Mouse (Mus musculus): Measurements from ENCODE around the gene Rad51. TPM values are rescaled to one million over a fixed set of nuclear protein-coding genes. Genes with fewer than 3 reads are reported as not detected.

Rad51 gene
- polyA plus RNA-seq, 1 experiment from 2014 or later, result 51.9 TPM

DNA sequence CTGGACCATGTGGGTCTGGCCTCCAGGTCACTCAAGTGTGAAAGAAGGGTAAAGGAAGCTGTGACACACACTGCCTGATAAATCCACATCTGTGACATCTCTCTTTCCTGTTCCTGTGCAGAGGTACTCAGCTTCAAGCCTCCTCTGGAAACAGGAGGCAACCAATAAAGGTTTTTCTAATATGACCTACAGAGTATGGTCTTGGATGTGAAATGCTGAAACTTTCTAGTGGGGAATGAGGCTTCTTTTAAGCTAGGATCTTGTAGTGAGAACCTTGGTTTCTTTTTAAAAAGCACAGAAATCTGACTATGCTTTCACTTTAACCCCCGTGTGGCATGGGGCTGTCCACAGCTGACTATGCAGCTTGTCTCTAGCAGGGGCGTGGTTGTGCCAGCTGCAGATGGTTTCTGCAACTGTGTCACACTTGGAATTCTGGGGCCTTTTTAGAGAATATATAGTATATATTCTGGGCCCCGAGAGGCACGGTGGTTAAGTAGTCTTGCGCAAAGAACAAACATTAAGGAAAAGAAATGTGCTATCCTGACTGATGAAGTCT is 64.9 kb downstream of the Rad51 start:
- Histone ChIP-seq H3K36me3 (ENCODE audit: control insufficient read depth, insufficient read depth, low read length) (peaks cover 18% of the 10 kb centered on the region; the same call in 1 of the 2 replicates), H3K4me2 (replicated peaks; ENCODE audit: low read depth, low read length) (no peak overlapping the region), H3K9me3 (ENCODE audit: control insufficient read depth, low read length) (no peaks in the 10 kb centered on the region), H3K4me1 (ENCODE audit: control insufficient read depth, insufficient read depth, low read length) (peaks cover 26% of the 10 kb centered on the region), H3K4me3 (ENCODE audit: low read length) (no peak overlapping the region), H3K9ac (ENCODE audit: low read depth, low read length) (no peak overlapping the region), H3K27ac (ENCODE audit: low read depth, low read length) (no peak overlapping the region), H3K27me3 (ENCODE audit: control insufficient read depth, insufficient read depth, low read length) (no peaks in the 10 kb centered on the region)
- no peak for ATAC-seq (ENCODE audit: low FRiP score, low TSS enrichment)
- 92% methylated on average over 5 of the region's 5 CpGs for WGBS

DNA sequence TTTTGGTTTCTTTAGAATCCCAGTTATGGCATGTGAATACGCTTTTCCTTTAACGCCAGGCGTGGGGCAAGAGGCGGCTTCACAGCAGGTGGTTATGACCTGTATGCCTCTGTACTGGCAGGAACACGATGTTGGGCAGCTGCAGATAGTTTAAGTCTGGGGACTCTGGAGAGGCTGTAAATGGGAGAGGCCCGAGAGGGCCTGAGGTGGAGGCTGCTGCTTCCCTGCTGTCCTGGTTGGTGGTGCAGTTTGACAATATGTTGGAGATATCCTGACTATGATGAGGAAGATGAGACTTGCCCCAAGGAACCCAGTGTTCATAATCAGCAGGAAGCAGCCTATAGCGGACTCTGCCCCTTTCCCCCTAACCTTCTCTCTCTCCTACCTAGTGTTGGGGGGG is 70.3 kb downstream of the Rad51 start:
- 87% methylated on average over 7 of the region's 7 CpGs for WGBS
- Histone ChIP-seq H3K4me2 (replicated peaks; ENCODE audit: low read depth, low read length) (no peak overlapping the region), H3K4me3 (ENCODE audit: low read length) (no peak overlapping the region), H3K9me3 (ENCODE audit: control insufficient read depth, low read length) (no peaks in the 10 kb centered on the region), H3K36me3 (ENCODE audit: control insufficient read depth, insufficient read depth, low read length) (peaks cover 39% of the 10 kb centered on the region), H3K9ac (ENCODE audit: low read depth, low read length) (no peak overlapping the region), H3K27ac (ENCODE audit: low read depth, low read length) (no peak overlapping the region), H3K27me3 (ENCODE audit: control insufficient read depth, insufficient read depth, low read length) (no peaks in the 10 kb centered on the region), H3K4me1 (ENCODE audit: control insufficient read depth, insufficient read depth, low read length) (no peaks in the 10 kb centered on the region)
- no peak for ATAC-seq (ENCODE audit: low FRiP score, low TSS enrichment)

DNA sequence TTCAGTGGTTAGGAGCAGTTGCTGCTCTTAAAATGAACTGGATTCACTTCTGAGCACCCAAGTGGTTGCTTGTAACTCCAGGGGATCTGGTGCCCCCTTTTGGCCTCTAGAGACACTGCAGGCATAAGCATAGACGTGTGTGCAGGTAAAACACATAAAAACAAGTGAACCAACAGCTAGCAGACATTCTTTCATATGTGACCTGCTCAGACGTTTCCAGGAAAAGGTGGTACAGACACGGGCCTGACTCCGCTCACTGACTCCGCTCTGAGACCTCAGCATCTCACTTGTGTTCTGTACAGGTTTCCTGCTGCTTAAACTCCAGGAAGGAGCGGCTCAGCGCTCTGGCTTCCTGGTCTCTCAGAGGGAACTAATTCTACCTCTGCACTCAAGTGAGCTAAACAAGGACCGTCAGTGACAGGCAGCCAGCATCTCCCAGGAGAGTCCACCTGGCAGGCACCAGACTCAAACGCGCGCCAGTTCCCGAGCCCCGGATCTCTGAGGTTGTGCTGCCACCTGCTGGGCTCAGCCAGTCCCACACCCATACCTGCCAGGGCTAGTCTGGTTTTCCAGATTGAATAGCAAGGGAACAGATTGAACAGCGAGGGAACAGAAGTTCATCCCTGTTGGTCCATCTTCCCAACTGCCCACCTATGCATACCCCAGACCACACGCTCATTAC is 76.6 kb downstream of the Rad51 start:
- peak; percentile 83 for ATAC-seq (ENCODE audit: low FRiP score, low TSS enrichment)
- H3K36me3 ChIP-seq (ENCODE audit: control insufficient read depth, insufficient read depth, low read length), result peaks cover 6% of the 10 kb centered on the region; the same call in 1 of the 2 replicates
- H3K4me1 ChIP-seq (ENCODE audit: control insufficient read depth, insufficient read depth, low read length), result no peaks in the 10 kb centered on the region
- no peak overlapping the region for H3K9ac ChIP-seq (ENCODE audit: low read depth, low read length)
- peak overlapping the region; percentile 21; the same call in 1 of the 2 replicates for H3K4me3 ChIP-seq (ENCODE audit: low read length)
- 9% methylated on average over 15 of the region's 15 CpGs for WGBS
- peak overlapping the region; percentile 62 for H3K4me2 ChIP-seq (replicated peaks; ENCODE audit: low read depth, low read length)
- no peaks in the 10 kb centered on the region for H3K27me3 ChIP-seq (ENCODE audit: control insufficient read depth, insufficient read depth, low read length)
- H3K9me3 ChIP-seq (ENCODE audit: control insufficient read depth, low read length), result no peaks in the 10 kb centered on the region
- no peak overlapping the region for H3K27ac ChIP-seq (ENCODE audit: low read depth, low read length)

DNA sequence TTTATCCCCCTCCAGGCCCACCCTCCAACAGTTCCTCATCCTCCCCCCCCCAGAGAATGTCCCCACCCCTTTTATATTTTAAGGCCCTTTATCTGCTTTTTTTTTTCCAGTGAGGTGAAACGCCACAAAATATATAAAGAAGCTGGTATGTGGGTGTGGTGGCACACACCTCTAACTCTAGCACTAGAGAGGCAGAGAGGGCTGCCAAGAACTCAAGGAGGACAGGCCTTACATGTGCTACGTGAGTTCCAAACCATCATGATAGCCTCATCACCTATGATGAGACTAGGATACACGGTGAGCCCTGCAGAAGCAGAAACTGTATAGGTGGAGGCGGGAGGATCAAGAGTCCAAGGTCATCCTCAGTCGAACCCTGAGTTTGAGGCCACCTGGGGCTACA is 78.4 kb downstream of the Rad51 start:
- Histone ChIP-seq H3K9ac (ENCODE audit: low read depth, low read length) (no peak overlapping the region), H3K27ac (ENCODE audit: low read depth, low read length) (no peak overlapping the region), H3K27me3 (ENCODE audit: control insufficient read depth, insufficient read depth, low read length) (no peaks in the 10 kb centered on the region), H3K9me3 (ENCODE audit: control insufficient read depth, low read length) (no peaks in the 10 kb centered on the region), H3K36me3 (ENCODE audit: control insufficient read depth, insufficient read depth, low read length) (no peaks in the 10 kb centered on the region), H3K4me1 (ENCODE audit: control insufficient read depth, insufficient read depth, low read length) (no peaks in the 10 kb centered on the region), H3K4me3 (ENCODE audit: low read length) (no peak overlapping the region), H3K4me2 (replicated peaks; ENCODE audit: low read depth, low read length) (no peak overlapping the region)
- ATAC-seq (ENCODE audit: low FRiP score, low TSS enrichment), result no peak
- 88% methylated on average over 5 of the region's 5 CpGs for WGBS

- H3K4me1 ChIP-seq (ENCODE audit: control insufficient read depth, insufficient read depth, low read length), result 0 out of 2 replicates have a peak, but pooled peaks cover 6% of the 10 kb centered on the region
- H3K36me3 ChIP-seq (ENCODE audit: control insufficient read depth, insufficient read depth, low read length), result no peaks in the 10 kb centered on the region
- no peak for ATAC-seq (ENCODE audit: low FRiP score, low TSS enrichment)
- H3K9me3 ChIP-seq (ENCODE audit: control insufficient read depth, low read length), result no peaks in the 10 kb centered on the region
- no peak overlapping the region for H3K4me3 ChIP-seq (ENCODE audit: low read length)
- no peak overlapping the region for H3K9ac ChIP-seq (ENCODE audit: low read depth, low read length)
- H3K27me3 ChIP-seq (ENCODE audit: control insufficient read depth, insufficient read depth, low read length), result no peaks in the 10 kb centered on the region
- no peak overlapping the region for H3K27ac ChIP-seq (ENCODE audit: low read depth, low read length)
- WGBS, result 83% methylated on average over 5 of the region's 5 CpGs
- no peak overlapping the region for H3K4me2 ChIP-seq (replicated peaks; ENCODE audit: low read depth, low read length)
Observed at GRCm38 (mm10) chr2:119194140-119194539, 81.5 kb downstream of the Rad51 start.

DNA sequence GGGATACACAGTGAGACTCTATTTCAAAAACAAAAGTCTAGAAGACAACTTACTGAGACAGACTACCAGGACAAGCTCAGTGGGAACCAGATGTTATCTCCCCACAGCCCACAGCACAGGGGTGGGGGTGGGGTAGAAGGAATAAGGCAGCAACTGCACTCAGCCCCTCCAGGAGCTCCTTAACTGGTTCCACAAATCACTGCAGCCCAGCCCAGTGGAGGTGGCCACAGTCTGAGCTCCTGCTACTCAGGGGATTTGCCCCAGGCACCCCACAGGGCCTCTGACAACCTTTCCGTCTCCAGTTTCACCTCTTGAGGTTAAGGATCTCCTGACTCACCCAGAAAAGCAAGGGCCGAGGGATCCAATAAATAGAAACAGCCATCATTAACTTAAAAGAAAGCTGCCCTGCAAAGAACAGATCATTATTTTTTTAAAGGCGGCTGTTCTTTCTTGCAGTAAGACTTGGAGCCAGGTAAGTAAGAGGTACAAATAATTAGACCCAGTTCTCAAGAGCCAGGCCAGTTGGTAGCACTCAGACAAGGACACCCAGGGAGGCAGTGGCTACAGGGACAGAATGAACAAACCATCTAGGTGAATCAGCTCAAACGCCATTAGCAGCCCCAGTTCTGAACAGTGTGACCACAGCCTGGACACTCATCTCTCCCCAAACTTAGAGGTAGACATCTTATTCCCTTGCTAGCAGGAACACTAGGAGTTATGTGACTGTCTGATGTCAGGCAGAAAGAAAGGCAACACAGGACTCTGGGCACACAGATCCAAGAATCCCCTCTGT is 83.9 kb downstream of the Rad51 start:
- no peak overlapping the region for H3K27ac ChIP-seq (ENCODE audit: low read depth, low read length)
- H3K27me3 ChIP-seq (ENCODE audit: control insufficient read depth, insufficient read depth, low read length), result no peaks in the 10 kb centered on the region
- peak; percentile 54; the same call in 1 of the 2 replicates for ATAC-seq (ENCODE audit: low FRiP score, low TSS enrichment)
- H3K9ac ChIP-seq (ENCODE audit: low read depth, low read length), result no peak overlapping the region
- WGBS, result 18% methylated on average over 4 of the region's 4 CpGs
- H3K9me3 ChIP-seq (ENCODE audit: control insufficient read depth, low read length), result no peaks in the 10 kb centered on the region
- 0 out of 2 replicates have a peak, but pooled peaks cover 6% of the 10 kb centered on the region for H3K4me1 ChIP-seq (ENCODE audit: control insufficient read depth, insufficient read depth, low read length)
- H3K36me3 ChIP-seq (ENCODE audit: control insufficient read depth, insufficient read depth, low read length), result no peaks in the 10 kb centered on the region
- no peak overlapping the region for H3K4me2 ChIP-seq (replicated peaks; ENCODE audit: low read depth, low read length)
- H3K4me3 ChIP-seq (ENCODE audit: low read length), result no peak overlapping the region

Other genes starting within 250 kb of the Rad51 start
- 1.2 and 2.3 TPM in 2 replicates for gene Bahd1, start 212.4 kb upstream of the Rad51 start, polyA plus RNA-seq (2014; fragmentation: Nextera tagmentation; extraction: Ambion mirVana)
- 27.1 and 31.8 TPM in 2 replicates for gene Chst14, start 186.3 kb upstream of the Rad51 start, polyA plus RNA-seq (2014; fragmentation: Nextera tagmentation; extraction: Ambion mirVana)
- gene Ccdc32, start 83.4 kb upstream of the Rad51 start, polyA plus RNA-seq (2014; fragmentation: Nextera tagmentation; extraction: Ambion mirVana), result 19.9 and 22.0 TPM in 2 replicates
- 5.8 and 6.0 TPM in 2 replicates for gene Rpusd2, start 78.0 kb upstream of the Rad51 start, polyA plus RNA-seq (2014; fragmentation: Nextera tagmentation; extraction: Ambion mirVana)
- gene Knl1, start 65.7 kb upstream of the Rad51 start, polyA plus RNA-seq (2014; fragmentation: Nextera tagmentation; extraction: Ambion mirVana), result 48.3 and 49.1 TPM in 2 replicates
- 35.8 and 41.9 TPM in 2 replicates for gene Rmdn3, start 44.2 kb downstream of the Rad51 start, polyA plus RNA-seq (2014; fragmentation: Nextera tagmentation; extraction: Ambion mirVana)
- gene Gchfr, start 55.0 kb downstream of the Rad51 start, polyA plus RNA-seq (2014; fragmentation: Nextera tagmentation; extraction: Ambion mirVana), result 35.5 and 41.7 TPM in 2 replicates
- gene Gm14137, start 61.7 kb downstream of the Rad51 start, polyA plus RNA-seq (2014; fragmentation: Nextera tagmentation; extraction: Ambion mirVana), result 0.31 and 0.43 TPM in 2 replicates
- gene Zfyve19, start 95.8 kb downstream of the Rad51 start, polyA plus RNA-seq (2014; fragmentation: Nextera tagmentation; extraction: Ambion mirVana), result 47.9 and 49.1 TPM in 2 replicates
- gene Dnajc17, start 96.0 kb downstream of the Rad51 start, polyA plus RNA-seq (2014; fragmentation: Nextera tagmentation; extraction: Ambion mirVana), result 21.4 and 24.5 TPM in 2 replicates
- 0.28 and 0.94 TPM in 2 replicates for gene Ppp1r14d, start 117.1 kb downstream of the Rad51 start, polyA plus RNA-seq (2014; fragmentation: Nextera tagmentation; extraction: Ambion mirVana)
- gene Spint1, start 124.6 kb downstream of the Rad51 start, polyA plus RNA-seq (2014; fragmentation: Nextera tagmentation; extraction: Ambion mirVana), result 23.6 and 38.1 TPM in 2 replicates
- gene Rhov, start 158.5 kb downstream of the Rad51 start, polyA plus RNA-seq (2014; fragmentation: Nextera tagmentation; extraction: Ambion mirVana), result 0.23 and 0.61 TPM in 2 replicates
- gene Vps18, start 175.9 kb downstream of the Rad51 start, polyA plus RNA-seq (2014; fragmentation: Nextera tagmentation; extraction: Ambion mirVana), result 7.1 and 13.3 TPM in 2 replicates
- 4.9 and 8.3 TPM in 2 replicates for gene Dll4, start 213.0 kb downstream of the Rad51 start, polyA plus RNA-seq (2014; fragmentation: Nextera tagmentation; extraction: Ambion mirVana)
- 0.38 and 1.0 TPM in 2 replicates for gene Chac1, start 238.4 kb downstream of the Rad51 start, polyA plus RNA-seq (2014; fragmentation: Nextera tagmentation; extraction: Ambion mirVana)

Measured in kidney, embryonic 14.5 days (tissue).